Mouse (Mus musculus) layer of hippocampus, adult 9-10 months (tissue): ENCODE data around the gene Olfr453.
A peak's percentile ranks its signal among the peaks of the same experiment; 100 is the strongest.

Experiments used
- DNase-seq: peaks from one replicate; pipeline ENCODE4 v3.0.0; 2022; ENCODE audit warnings: low spot score

The Olfr453 gene

GRCm38 (mm10) chr6:42739071-42739470 lies at the start of gene Olfr453:
TSS of gene Olfr453 (plus strand) at chr6:42739371.
- DNase-seq = no peak

- no peak for DNase-seq
These were observed 49.4 kb upstream of the Olfr453 start for GRCm38 (mm10) chr6:42689761-42690160.

GRCm38 (mm10) chr6:42692154-42692516 lies 47.0 kb upstream of the Olfr453 start:
- DNase-seq = peak; percentile 32

GRCm38 (mm10) chr6:42692517-42693190 lies 46.5 kb upstream of the Olfr453 start:
- peak; percentile 59 for DNase-seq

GRCm38 (mm10) chr6:42709291-42710211 lies 29.6 kb upstream of the Olfr453 start, which contains the start of gene Tcaf1:
TSS of gene Tcaf1 (minus strand) at chr6:42710088.
- DNase-seq = peak; percentile 82

- no peak for DNase-seq
These were observed 24.5 kb upstream of the Olfr453 start for GRCm38 (mm10) chr6:42714668-42715067.

GRCm38 (mm10) chr6:42717973-42718372 lies 21.2 kb upstream of the Olfr453 start:
- DNase-seq = no peak

- DNase-seq = no peak
These were observed 3.1 kb downstream of the Olfr453 start for GRCm38 (mm10) chr6:42742303-42742702.

GRCm38 (mm10) chr6:42747846-42748245 lies 8.7 kb downstream of the Olfr453 start:
- DNase-seq = no peak

GRCm38 (mm10) chr6:42756104-42756503 lies 16.9 kb downstream of the Olfr453 start, which contains the start of gene Olfr38:
TSS of gene Olfr38 (plus strand) at chr6:42756404.
- no peak for DNase-seq

GRCm38 (mm10) chr6:42777066-42777465 lies 37.9 kb downstream of the Olfr453 start:
- DNase-seq = no peak

GRCm38 (mm10) chr6:42784793-42785192 lies 45.6 kb downstream of the Olfr453 start, which contains the start of gene Olfr452:
TSS of gene Olfr452 (plus strand) at chr6:42785093.
- DNase-seq = no peak

- no peak for DNase-seq
These were observed 51.2 kb downstream of the Olfr453 start for GRCm38 (mm10) chr6:42790247-42790948.

- no peak for DNase-seq
These were observed 51.9 kb downstream of the Olfr453 start for GRCm38 (mm10) chr6:42790949-42791556.

- no peak for DNase-seq
These were observed 55.8 kb downstream of the Olfr453 start for GRCm38 (mm10) chr6:42794982-42795381.
